Mouse (Mus musculus) retina, adult 2 months (tissue): ENCODE measurements around the gene Baiap2.
A peak's percentile ranks its signal among the peaks of the same experiment; 100 is the strongest.

Source experiments
- DNase-seq: peaks from one replicate; pipeline ENCODE4 v3.0.0-alpha.2; 2012; ENCODE audit warnings: low read depth, low spot score

Gene Baiap2

DNA sequence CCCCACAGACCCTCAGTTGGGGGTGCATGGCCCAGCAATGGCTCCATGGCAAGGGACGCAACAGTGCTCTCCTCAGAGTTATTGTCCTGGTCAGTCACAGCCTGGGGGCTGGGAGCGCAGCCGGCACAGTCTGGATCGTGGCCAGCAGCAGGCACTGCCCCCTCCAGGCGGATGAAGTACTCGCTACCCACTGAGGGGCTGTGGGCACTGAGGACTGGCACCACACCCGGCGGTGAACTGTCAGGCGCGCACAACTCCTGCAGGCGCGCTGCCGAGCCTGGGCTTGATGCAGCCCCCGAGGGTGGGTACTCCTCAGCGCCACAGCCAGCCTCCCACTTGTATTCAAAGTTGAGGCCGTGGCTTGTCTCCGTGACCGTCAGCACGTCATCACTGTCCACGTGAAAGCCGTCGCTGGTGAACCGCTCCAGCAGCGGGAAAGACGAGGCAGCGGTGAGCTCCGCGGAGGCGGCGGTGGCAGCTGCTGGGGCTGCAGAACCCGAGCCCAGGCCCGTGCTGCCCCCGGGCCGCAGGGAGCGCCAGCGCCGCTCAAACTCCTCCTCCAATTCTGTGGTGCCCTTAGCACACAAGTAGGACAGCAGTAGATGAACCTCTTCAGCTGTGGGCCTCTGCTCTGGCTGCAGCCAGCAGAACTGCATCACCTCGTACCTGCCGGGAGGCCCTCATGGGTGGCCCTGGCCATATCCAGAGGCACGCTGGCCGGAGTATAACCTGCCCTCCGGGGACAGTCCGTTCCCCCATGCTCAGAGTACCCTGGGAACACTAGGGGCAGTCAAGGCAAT lies 69.4 kb downstream of the Baiap2 start:
- DNase-seq = no peak

DNA sequence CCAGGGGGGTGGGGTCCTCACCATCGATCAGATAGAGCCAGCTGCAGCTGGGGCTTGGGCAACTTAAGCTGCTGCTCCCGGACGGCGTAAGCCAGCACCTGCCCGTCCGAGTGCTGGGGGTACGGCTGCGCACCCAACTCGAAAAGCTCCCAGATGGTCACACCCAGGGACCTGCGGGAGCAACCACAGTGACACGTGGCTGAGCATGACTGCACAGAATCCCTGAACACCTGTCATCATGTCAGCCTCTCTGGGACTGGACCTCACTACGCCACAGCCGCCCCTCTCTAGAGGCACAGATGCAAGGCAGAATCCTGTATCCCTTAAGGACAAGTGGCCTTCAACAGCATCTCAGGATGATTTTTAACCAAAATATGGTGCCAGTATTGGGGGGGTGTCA lies 70.1 kb downstream of the Baiap2 start:
- no peak for DNase-seq

DNA sequence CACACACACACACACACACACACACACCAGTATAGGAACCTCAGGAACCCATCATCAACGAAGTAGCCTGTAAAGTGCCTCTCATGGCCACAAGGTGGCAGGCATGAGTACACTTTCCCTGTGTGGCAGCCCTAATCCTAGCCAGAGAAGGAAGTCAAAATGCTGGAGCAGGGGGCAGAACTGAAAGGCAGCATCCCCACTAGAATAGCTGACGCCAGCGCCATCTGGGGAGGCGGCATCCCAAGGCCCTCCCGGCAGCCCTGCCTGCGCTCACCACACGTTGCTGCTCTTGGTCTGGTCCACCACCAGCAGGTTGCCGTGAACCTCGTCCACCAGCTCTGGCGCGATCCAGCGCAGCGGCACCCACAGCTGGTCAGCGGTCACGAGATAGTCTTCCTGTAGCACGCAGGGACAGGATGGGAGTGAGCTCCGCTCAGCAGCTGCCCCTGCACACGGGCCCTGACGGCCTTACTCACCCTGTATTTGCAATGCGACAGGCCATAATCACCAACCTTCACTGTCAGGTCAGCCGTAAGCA lies 70.7 kb downstream of the Baiap2 start:
- peak; percentile 76 for DNase-seq

DNA sequence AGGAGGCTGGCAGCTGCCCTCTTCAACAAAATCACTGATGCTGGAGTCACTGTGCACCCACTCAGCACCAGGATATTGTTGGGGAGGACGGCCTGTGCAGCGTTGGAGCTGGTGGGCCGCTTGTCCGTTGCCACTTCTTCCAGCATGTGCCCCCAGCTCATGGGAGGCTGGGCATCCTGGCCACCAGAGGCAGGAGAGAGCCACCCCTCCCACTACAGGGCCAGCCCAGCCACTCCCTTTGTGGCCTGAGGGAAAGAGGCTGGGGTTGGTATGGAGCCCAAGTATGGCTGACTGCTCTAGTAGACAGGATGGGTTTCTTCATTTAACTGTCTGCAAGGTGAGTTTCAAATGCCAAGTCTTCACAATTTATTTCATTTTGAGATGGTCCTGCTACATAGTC lies 72.2 kb downstream of the Baiap2 start:
- DNase-seq = no peak

DNA sequence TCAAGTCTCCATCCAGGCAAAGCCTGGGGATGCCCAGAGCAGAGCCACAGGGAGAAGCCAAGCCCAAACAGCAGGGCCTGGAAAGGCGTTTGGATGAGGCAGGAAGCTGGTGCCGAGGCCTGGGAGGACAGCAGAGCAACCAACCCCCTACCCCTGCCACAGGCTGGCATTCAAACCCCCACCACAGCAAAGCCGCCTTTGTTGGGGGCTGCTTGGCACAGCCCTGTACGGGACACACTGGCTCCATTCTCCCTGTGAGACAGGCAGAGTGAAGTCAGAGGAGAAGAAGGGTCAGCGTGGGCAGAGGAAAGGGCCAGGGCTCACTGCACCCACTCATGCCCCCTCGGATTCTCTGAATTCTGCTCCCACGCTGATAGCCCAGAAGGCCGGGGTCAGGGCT lies 74.4 kb downstream of the Baiap2 start:
- DNase-seq = no peak

DNA sequence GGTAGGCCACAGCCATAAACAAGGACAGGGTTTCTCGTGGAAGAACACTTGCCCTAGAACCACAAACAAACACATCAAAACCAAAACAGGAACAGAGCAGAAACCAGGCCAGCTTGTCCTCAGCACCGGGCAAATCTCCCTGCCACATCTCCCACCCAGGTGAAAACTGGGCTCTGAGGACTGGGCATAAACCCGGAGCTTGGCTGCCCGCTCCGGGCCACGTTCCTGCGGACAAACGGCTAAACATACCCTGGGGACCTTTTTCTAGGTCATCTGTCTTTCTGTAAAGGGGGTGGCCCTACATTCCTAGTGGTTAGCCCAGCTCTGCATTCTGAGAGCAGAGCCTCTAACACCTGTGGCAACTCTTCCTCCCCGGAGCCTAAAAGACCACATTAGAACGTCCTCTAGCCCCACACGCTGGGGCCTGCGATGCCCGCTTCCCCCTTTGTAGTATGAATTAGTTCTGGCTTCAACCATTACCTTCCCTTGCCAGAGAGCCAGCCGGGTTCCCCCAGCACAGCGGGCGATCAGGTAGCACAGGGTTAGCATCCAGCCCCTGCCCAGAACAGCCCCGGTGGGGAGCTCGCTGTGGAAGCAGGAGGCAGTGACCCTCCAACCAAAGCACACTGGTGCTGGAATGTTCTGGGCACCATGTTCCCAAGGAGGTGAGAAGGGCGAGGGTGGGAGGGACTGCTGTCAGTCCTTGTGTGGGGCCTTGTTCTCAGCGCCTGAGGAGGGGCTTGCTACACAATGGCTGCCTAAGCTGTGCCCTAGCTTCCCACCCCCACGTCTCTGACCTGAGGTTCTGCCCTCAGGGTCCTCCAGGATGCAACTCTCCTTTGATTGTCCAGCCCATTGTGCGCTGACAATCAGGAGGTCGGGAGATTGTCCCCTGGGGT lies 77.2 kb downstream of the Baiap2 start:
- DNase-seq = no peak

DNA sequence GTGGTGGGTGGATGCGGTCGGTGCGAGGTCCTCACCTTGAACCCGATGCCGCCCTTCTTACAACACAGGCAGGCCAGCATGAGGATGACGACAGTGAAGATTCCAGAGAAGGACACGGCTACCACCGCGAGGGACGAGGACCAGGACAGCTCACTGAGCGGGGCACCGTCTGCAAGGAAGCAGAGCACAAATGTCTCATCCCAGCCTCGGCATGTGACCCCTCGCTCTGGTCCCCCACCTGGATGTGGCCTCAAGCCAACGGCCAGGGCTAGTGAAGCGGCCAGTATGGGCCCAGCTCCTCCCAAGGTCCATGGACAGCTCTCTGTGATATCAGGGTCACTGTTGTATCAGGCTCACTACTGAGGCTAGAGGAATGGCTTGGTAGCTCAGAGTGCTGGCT lies 78.8 kb downstream of the Baiap2 start:
- DNase-seq = no peak

DNA sequence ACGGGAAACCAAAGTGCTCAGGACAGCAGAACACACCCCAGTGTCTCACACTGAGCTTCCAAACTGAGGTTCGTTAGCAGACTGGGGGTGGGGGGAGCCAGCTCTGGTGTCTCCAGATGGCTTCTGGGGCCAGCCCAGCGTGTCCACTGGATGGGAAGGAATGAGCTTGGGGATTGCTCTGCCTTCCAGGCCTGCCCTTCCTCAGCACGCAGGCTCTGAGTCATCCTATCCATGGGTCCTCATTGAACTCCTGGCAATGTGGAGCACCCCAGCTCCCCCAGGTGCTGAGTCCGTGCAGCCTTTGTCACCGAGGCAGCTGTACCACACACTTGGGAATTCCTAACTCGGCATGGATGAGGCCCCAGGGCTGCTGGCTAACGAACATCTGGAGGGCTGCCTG lies 79.7 kb downstream of the Baiap2 start:
- no peak for DNase-seq

DNA sequence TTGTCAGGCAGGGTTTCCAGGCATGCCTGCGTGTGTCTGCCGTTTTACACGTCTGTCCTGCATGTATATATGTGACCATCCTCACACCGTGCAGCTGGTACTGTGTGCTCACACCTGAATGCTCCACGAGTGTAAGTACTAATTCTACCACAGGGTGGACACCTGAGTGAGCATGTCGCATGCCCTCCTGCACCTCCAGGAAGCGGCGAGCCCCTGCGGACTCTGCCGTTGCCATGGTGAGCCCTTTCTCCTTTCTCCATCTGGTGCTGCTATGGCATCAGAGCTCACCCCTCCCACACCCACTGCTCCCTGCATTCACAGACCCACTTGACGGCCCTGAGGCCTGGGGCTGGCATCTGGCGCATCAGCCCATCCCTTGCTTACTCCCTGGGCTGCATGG lies 80.3 kb downstream of the Baiap2 start:
- no peak for DNase-seq

DNA sequence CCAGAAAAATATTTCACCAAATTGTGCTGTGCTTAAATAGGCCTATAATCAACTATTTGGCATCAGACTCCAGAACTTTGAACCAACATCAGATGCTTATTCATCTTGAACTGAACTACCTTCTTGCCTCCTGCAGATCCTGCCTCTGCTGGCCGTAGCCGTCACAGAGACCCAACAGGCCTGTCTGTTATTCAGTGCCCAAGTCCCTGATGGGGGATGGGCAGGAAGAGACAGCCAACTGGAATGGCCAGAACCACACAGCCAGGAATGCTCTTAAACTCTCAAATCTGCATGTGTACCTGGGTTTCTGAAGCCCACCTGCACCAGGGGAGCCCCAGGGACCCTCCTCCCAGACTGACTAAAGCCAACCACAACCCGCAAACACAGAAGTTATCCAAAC lies 84.4 kb downstream of the Baiap2 start:
- DNase-seq = no peak

DNA sequence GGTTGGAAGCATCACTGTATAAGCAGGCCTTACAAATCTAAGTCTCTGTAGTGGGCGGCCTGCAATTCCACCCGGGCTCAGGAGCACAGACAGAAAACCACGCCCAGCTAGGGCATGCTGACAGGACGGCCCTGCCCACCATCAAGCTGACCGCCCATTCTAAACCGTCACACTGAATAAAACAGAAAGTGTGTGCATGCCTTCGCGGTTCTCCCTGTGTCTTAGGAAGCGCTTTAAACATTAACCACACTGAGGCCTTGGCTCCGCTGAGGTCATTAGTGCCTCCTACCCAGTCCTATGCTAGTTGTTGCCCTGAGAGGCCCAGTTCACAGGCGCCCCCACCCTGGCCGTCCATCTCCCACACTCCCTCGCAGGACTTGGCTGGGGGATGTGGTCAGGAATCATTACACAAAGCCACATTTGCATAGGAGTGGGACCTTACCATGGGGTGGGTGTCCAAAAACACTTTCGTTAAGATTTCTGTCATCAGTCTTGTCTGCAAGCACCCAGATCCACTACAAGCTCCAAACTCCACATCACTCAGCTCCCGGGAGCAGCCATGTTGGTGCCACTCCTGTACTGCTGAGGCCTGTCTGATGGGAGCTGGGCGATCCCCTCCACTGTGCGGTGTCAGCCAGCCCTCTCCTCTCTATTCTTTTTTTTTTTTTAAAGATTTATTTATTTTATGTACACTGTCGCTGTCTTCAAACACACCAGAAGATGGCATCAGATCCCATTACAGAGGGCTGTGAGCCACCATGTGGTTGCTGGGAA lies 85.9 kb downstream of the Baiap2 start:
- DNase-seq = no peak

DNA sequence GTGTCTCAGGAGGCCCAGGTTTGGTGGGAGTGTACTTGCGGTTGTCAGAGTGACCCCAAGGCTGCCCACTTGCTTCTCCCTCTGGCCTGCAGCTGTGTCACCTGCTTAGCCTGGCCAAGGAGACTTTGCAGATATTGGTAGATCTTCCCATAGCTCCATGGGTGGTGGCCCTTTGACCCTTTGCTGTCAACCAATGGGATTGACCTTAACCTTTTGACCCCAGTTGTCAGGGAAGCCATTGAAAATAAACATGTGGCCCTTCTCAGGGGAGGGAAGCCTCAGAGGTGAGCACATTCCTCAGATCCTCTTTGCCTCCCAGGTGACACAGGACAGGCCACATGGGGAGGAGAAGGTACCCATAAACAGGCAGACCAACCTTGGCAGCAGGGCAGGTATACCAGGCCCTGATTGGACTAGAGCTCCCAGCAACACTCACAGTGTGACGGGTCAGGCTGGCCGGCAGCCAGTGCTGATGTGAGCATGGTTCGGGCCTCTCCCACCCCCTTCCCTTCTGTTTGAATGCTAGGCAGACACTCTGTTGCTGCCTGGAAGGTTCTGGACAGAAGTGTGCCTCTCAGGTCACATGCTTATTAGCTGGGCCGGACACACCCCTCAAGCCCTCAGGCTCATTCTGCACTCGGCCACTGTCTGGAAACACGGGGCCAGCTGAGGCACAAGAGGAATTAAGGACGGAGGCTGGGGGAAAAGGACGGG lies 87.0 kb downstream of the Baiap2 start:
- DNase-seq = no peak

DNA sequence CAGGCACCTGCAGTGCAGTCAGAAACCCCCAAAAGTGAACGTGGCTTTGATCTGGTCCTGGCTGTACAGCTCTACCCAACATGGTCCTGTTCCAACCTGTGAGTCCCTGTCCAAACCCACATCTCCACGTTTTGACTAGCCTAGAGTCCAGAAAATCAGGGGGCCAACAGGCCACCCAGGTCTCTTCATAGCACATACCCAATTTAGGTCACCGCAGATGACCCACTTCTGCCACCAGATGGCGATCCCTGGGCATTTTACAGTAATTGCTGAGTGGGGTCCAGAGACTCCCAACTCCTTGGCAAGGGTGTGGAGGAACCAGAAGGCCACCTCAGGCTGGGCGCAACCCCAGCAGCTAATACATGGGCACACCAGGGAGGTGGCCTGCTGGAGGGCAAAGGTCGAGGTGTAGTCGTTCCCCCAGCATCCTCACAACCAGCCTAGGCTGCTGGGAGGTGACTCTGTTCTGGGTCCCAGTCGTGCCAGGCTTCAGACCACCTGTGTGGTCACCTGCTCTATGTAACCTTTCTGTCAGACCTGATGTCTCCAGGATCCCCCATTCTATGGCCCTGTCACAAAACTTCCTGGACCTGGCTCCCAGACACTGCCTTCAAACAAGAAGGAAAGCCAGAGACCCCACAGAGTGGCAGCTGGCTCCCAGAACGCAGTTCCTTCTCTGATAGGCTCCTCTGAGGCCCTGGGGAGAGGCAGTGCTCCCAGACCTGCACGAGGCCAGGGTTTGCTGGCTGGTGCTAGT lies 87.8 kb downstream of the Baiap2 start:
- DNase-seq = no peak

DNA sequence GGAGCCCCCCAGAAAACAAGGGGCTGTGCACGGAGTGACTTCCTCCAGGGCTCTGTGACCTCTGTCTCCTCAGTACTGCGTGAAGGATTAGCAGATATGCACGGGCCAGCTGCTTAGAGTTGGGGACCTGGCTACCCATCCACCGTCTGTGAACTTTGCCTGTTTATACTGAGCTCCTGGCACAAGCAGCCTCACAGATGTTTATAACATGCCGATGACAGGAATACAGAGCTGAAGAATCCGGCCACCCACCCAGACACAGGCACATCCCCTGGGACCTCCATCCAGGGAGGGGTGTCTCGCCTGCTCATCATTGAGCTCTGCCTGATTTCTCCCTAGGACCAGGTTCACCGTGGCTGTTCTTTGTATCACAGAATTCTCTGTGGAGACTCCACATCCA lies 89.5 kb downstream of the Baiap2 start:
- no peak for DNase-seq

DNA sequence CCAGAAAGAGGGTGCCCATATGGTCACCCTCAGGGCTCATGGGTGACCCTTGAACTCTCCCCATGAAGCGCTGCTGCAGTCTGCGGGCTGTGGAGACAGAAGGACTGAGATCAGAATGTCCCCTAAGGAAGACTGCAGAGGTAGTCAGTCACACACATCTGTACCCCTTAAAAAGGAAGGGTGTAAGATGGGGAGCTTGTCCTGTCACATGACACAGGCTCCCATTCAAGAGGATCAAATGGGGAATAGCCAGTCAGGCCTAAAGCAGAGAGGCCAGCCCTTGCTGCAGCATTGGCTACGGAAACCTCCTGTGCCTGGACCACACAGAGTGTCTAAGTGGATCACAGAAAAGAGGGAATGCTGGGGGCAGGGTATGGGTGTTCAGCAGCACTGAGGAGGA lies 90.9 kb downstream of the Baiap2 start:
- no peak for DNase-seq

DNA sequence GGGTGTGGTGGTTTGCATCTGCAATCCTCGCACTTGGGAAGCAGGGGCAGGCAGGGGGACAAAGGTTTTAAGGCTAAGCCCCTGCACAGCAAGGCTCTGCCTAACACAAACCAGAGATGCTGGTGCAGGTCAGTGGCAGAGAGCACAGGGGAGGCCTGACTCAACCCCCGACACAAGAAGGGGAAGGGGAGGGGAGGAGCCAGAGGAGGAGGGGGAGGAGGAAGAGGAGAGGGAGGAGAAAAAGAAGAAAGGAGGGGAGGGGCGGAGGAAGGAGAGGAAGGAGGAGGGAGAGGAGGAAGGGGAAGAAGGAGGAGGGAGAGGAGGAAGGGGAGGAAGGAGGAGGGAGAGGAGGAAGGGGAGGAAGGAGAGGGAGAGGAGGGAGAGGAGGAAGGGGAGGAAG lies 91.7 kb downstream of the Baiap2 start:
- DNase-seq = no peak

DNA sequence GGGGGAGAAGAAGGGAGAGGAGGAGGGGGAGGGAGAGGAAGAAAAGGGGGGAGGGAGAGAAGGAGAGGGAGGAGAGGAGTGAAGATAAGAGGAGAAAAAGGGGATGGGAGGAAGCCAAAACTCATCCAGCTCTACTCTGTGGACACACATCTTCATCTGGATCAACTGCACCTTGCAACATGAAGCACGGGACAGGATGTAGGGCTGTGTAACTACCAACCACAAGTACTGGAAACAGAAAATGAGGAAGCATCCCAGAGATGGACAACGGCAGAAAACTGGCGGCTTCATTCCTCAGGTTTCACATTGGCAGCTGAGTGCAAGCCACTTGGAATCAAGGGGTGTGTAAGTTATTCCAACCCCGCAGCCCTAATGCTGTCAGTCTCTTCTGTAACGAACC lies 92.2 kb downstream of the Baiap2 start:
- DNase-seq = no peak

DNA sequence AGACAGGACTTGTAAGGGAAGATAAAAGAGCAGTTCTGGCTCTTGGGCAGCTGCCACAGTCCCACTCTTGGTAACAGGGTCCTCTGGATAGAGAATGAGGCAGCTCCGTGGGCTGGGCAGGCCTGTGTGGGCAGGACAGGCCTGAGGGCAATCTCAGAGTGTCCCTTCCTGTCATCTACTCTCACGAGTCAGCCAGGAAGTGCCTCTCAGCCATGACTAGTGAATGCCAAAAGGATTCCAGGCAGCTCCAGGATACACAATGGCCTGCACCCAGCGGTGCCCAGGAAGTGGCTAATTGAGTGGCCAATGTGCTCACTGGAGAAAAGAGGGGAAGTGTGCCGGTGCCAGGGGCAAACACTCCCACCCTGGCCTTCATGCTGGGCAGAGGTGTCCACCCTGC lies 97.0 kb downstream of the Baiap2 start:
- no peak for DNase-seq

DNA sequence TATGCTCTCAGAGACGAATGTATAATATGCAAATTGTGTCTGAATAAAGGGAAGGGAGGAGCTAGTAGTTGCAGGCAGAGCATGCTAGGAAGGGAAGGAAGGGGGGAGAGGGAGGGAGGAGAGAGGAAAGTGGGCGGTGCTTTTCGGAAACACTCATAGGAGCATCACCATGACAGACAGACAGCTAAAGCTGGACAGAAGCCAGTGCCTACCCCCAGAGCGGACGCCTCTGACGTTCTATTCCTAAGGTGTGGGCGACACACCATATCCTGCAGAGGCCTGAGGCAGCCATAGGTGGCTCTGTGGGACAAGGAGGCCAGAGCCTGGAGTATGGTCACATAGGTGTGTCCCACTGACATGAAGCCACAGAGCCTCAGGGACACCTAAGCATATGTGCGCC lies 97.9 kb downstream of the Baiap2 start:
- DNase-seq = no peak
